Mouse (Mus musculus) midbrain, embryonic 13.5 days (tissue): Measurements from ENCODE around the gene Tns3. TPM values are rescaled to one million over a fixed set of nuclear protein-coding genes. Genes with fewer than 3 reads are reported as not detected.

ENCODE experiments used
- ATAC-seq: fragments of 200-750 bp; cut with Nextera tagmentation; 2 replicates; pipeline ENCODE4 v1.8.0; 2017; ENCODE audit warnings: mild to moderate bottlenecking, moderate TSS enrichment, moderate library complexity
- H3K27ac ChIP-seq: fragments of 300-500 bp; sonication (generic); 2 replicates; pipeline ENCODE4 v1.5.1; 2015; ENCODE audit warnings: inconsistent platforms, mild to moderate bottlenecking, moderate library complexity
- H3K27me3 ChIP-seq: fragments of 300-500 bp; sonication (generic); 2 replicates; pipeline ENCODE4 v1.6.1; 2015; ENCODE audit warnings: mild to moderate bottlenecking, inconsistent platforms
- H3K36me3 ChIP-seq: fragments of 300-500 bp; sonication (generic); 2 replicates; pipeline ENCODE4 v1.6.1; 2015; ENCODE audit warnings: mild to moderate bottlenecking, inconsistent platforms
- H3K4me1 ChIP-seq: fragments of 300-500 bp; sonication (generic); replicated peaks from 2 replicates; pipeline ENCODE4 v1.6.1; 2015; ENCODE audit warnings: inconsistent platforms
- H3K4me2 ChIP-seq: fragments of 300-500 bp; sonication (generic); replicated peaks from 2 replicates; pipeline ENCODE4 v1.6.1; 2015; ENCODE audit warnings: moderate library complexity, mild to moderate bottlenecking, inconsistent platforms
- H3K4me3 ChIP-seq: fragments of 300-500 bp; sonication (generic); replicated peaks from 2 replicates; pipeline ENCODE4 v1.5.1; 2015; ENCODE audit warnings: mild to moderate bottlenecking, inconsistent platforms
- H3K9ac ChIP-seq: fragments of 300-500 bp; sonication (generic); replicated peaks from 2 replicates; pipeline ENCODE4 v1.6.1; 2015; ENCODE audit warnings: mild to moderate bottlenecking, inconsistent platforms
- H3K9me3 ChIP-seq: fragments of 300-500 bp; sonication (generic); 2 replicates; pipeline ENCODE4 v1.6.1; 2016; ENCODE audit warnings: mild to moderate bottlenecking, inconsistent platforms
- WGBS: fragments of 180-500 bp; shearing (Covaris S2); methylation state at CpG from one replicate; pipeline ENCODE4 v1.1.7; 2015; 5-methylcytosine and 5-hydroxymethylcytosine counted together
- polyA plus RNA-seq: library from polyadenylated mRNA; unstranded; fragments of >200 nt; fragmentation: Nextera tagmentation; extraction: Ambion mirVana; gene quantifications from 2 replicates; pipeline ENCODE4 v1.2.1, GENCODE M21; 2015

The Tns3 gene
- polyA plus RNA-seq, 1 experiment from 2014 or later = 4.4 TPM

DNA sequence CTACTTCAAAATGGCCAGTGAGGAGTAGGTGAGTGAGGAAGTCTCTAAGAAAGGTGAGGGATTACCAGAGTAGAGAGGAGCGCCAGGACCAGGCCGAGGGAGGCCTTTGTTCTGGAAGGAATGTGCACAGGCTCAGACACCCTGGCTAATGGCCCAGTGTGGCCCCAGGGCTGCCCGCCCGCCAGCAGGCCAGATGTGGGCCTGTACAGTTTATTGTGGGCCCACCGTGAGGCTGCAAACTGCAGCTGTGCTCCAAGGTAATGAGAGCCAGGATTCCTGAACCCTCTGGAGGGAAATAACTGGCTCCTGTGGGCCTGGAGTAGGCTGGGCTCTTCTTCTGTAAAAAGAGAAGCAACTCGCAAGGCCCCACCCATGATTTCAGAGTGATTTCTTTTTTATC lies 5.3 kb downstream of the Tns3 start:
- no peak overlapping the region for H3K9ac ChIP-seq
- no peak overlapping the region for H3K4me2 ChIP-seq
- no peak for ATAC-seq
- H3K4me3 ChIP-seq = no peak overlapping the region
- H3K27ac ChIP-seq = no peak overlapping the region
- H3K27me3 ChIP-seq = peaks cover 26% of the 10 kb centered on the region
- whole genome bisulfite sequencing = 72% methylated on average over 6 of the region's 6 CpGs
- H3K9me3 ChIP-seq = no peaks in the 10 kb centered on the region
- no peaks in the 10 kb centered on the region for H3K36me3 ChIP-seq
- peaks cover 6% of the 10 kb centered on the region for H3K4me1 ChIP-seq

DNA sequence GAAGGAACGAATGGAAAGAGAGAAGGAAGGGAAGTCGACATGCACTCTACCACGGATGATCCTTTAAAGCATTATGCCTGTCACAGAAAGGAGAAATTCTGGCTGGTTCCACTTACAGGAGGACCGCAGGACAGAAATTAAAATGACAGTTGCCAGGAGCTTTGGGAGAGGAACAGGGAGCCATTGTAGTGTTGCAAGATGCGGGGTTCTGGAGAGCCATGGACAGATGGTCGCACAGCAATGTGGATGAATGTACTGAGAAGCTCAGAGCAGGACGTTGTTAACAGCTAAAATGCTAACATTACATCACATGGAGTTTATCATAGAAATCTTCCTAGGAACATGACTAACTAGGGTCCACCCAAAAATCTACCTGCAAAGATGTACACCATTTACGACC lies 6.8 kb downstream of the Tns3 start:
- Histone ChIP-seq H3K9ac (no peak overlapping the region), H3K4me3 (no peak overlapping the region), H3K36me3 (no peaks in the 10 kb centered on the region), H3K4me1 (peaks cover 12% of the 10 kb centered on the region), H3K27ac (no peak overlapping the region), H3K4me2 (no peak overlapping the region), H3K27me3 (peaks cover 11% of the 10 kb centered on the region; the same call in 1 of the 2 replicates), H3K9me3 (no peaks in the 10 kb centered on the region)
- 93% methylated on average over 8 of the region's 8 CpGs for WGBS
- ATAC-seq = no peak

DNA sequence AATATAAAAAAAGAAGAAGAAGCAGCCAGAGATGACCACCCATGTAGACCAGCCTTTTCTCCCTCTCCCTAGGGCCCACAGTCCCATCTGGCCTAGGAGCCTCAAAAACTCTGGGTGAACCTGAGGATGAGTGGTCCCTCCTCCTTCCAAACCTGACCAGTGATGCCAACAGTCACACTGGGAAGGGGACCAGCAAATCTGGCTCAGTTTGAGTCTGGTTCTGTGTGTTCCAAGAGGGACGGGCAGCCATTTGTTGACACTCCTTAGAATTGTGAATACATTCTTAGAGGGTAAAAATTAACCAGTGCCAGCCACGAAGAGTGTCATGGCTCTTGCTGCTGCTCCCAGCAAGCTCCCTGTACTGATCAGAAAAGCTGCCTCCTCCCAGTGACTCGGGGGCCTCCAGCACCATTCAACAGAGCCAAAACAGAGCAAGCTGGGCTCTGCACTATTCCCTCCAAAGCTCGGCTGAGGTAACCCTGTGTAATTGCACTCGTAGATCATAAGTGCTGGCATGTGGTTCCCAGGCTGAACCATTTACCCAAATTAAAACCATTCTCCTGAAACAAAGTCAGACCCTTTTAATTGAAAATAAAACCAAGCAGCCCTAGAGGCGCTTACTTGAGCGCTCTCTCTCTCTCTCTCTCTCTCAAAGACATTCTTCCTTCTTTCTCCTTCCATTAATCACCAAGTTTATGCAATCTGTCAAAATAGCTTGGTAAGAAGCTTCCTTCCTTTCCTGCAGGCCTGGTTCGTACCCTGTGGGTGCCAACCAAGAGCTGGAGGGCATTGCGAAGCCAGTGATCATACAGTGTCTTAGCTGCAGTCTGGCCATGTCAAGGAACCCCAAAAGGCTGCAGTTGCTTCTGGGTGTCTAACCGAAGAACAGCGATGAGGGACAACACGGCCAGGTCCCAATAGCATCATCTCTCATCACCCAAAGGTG lies 7.6 kb downstream of the Tns3 start:
- no peak for ATAC-seq
- 88% methylated on average over 12 of the region's 12 CpGs for WGBS
- Histone ChIP-seq H3K4me2 (no peak overlapping the region), H3K9ac (no peak overlapping the region), H3K4me3 (no peak overlapping the region), H3K4me1 (peaks cover 17% of the 10 kb centered on the region), H3K9me3 (no peaks in the 10 kb centered on the region), H3K27ac (no peak overlapping the region), H3K36me3 (no peaks in the 10 kb centered on the region), H3K27me3 (0 out of 2 replicates have a peak, but pooled peaks cover 4% of the 10 kb centered on the region)

DNA sequence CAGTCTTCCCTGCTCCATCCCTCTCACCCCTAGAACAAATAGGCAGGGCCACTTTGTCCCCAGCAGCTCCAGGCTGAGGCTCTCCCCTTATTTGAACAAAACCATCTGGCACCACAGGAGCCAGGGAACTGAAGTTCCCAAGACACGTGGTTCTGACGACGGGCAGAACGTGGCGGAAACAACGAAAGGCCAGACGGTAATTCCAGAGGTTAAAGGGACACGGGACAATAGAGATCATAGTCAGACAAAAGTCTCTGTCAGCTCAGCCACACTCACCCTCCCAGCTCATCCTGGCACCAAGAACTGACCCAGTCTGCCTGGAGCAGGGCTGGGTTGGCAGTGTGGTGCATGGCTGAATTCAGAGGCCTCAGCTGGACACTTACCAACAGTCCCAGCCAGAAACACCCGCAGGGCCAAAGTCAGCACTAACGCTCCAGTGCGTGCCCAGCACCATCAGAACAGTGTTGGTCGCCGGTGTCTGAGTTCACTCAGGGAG lies 10.5 kb downstream of the Tns3 start:
- no peak overlapping the region for H3K4me2 ChIP-seq
- no peak overlapping the region for H3K9ac ChIP-seq
- no peak overlapping the region for H3K27ac ChIP-seq
- H3K4me1 ChIP-seq = peaks cover 22% of the 10 kb centered on the region
- H3K36me3 ChIP-seq = no peaks in the 10 kb centered on the region
- ATAC-seq = no peak
- 63% methylated on average over 13 of the region's 13 CpGs for WGBS
- no peaks in the 10 kb centered on the region for H3K27me3 ChIP-seq
- no peaks in the 10 kb centered on the region for H3K9me3 ChIP-seq
- H3K4me3 ChIP-seq = no peak overlapping the region

DNA sequence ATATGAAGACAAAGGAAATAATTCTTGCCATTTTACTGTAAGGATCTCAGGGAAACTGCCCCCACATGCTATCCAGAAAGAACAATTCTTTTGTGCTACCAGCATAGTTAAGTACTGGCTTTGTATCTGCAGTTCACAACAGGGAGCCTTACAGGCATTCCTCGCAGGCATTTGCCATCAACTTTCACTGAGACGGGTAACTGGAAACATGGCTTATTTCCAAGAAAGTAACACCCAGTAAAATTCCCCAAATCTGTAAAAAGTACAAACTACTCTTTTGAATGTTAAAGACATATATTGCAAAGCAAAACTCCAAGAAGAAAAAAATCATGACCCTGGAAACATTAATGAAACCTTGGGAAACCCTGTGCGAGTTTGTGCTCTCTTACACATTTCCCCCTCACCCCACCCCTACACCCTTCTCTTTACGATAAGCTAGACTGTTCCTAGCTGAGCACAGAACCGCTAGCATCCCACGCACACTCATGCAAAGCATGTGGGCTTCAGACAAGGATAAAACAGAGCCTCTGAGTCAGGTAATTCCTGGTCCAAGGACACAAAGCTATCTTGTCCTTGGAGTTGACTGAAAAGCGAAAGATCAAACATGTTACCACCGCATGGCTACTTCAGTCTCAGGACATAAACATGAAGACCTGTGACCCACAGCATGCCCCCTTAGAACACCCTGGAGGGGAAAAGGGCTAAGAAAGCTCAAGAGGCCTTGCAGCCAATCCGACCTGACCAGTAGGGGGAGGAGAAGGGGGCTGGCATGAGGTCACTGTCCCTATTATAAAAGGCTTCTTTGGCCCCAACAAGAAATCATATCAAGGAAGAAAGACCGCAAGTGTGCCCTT lies 11.3 kb downstream of the Tns3 start:
- no peak overlapping the region for H3K9ac ChIP-seq
- no peaks in the 10 kb centered on the region for H3K36me3 ChIP-seq
- no peaks in the 10 kb centered on the region for H3K27me3 ChIP-seq
- H3K4me3 ChIP-seq = no peak overlapping the region
- no peak overlapping the region for H3K27ac ChIP-seq
- no peak for ATAC-seq
- H3K4me1 ChIP-seq = peaks cover 22% of the 10 kb centered on the region
- no peaks in the 10 kb centered on the region for H3K9me3 ChIP-seq
- H3K4me2 ChIP-seq = no peak overlapping the region
- 43% methylated on average over 10 of the region's 10 CpGs for WGBS

DNA sequence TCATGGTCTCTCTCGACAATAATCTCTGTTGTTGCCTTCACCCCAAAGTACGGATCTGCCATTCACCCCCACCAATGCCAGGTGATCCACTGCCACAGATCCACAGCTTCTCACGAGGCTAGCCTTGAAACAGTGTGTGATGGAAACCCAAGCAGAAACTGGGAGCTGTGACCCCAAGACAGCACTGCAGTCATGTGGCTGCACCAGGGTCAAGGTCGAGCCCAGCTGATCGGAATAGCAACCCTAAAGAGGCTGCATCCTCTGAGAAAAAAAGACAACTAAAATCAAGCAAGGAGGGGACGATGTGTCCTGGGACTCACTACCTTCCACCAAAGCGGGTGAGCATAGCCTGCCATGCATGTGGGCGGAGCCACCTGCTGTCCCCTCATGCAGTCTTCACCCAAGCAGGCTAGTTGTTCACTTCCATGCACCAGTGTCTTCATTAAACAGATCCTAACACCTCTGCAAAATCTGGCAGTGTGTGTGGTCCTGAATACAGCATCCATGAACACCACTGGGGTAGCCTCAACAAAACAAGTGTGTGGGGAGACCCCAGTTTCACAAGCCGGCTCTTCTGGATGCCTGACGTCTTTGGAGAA lies 12.1 kb downstream of the Tns3 start:
- WGBS = 76% methylated on average over 10 of the region's 10 CpGs
- Histone ChIP-seq H3K4me2 (no peak overlapping the region), H3K27ac (no peak overlapping the region), H3K4me1 (peaks cover 22% of the 10 kb centered on the region), H3K9me3 (no peaks in the 10 kb centered on the region), H3K4me3 (no peak overlapping the region), H3K36me3 (no peaks in the 10 kb centered on the region), H3K27me3 (no peaks in the 10 kb centered on the region), H3K9ac (no peak overlapping the region)
- no peak for ATAC-seq

DNA sequence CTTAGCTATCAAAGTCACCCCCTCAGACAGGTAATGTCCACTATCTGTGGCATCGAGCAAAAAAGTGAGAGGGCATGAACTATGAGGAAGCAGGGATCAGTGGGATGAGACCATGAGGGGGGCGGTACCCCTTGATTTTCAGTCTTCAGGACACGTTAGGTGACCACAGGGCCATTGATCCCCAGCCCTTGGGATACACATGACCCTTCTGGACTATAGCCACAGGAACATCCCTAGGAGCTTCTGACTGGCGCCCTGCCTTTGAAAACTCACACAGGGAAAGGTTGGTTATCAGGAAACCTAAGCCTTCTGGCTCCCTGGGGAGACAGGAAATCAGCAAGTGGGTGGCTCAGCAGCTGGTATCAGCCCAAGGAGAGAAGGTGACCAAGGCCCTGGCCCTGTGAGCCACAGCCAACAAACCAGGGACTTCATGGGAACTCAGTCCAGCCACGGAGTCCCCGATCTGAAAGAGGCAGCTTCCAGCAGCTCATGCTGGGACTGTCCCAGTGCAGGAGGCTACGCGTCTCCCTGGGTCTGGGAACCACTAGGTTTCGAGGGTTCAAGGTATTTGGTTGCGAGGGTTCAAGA lies 12.8 kb downstream of the Tns3 start:
- H3K4me1 ChIP-seq = peaks cover 22% of the 10 kb centered on the region
- WGBS = 89% methylated on average over 10 of the region's 10 CpGs
- H3K9ac ChIP-seq = no peak overlapping the region
- no peak overlapping the region for H3K27ac ChIP-seq
- H3K4me3 ChIP-seq = no peak overlapping the region
- H3K36me3 ChIP-seq = no peaks in the 10 kb centered on the region
- ATAC-seq = no peak
- no peaks in the 10 kb centered on the region for H3K9me3 ChIP-seq
- H3K27me3 ChIP-seq = no peaks in the 10 kb centered on the region
- H3K4me2 ChIP-seq = no peak overlapping the region

DNA sequence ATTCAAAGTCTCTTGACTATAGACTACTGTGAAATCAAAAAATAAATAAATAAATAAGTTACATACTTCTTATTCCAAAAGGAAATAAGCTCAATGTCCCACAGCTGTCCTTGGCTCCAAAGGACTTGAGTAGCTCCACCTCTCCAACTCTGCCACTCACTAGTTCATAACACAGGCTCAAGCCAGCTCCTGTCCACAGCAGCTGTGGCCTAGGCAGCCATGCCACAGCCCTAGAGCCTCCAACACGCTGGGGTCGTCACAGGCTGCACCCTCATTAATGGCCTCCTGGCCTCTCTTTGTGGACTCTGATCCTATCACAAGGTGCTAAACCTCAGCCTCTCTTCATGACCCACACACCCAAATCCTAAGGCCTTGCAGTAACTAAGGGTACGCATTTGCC lies 18.7 kb downstream of the Tns3 start:
- H3K9me3 ChIP-seq = no peaks in the 10 kb centered on the region
- H3K27me3 ChIP-seq = no peaks in the 10 kb centered on the region
- ATAC-seq = no peak
- H3K4me1 ChIP-seq = 0 out of 2 replicates have a peak, but pooled peaks cover 5% of the 10 kb centered on the region
- no peak overlapping the region for H3K9ac ChIP-seq
- 91% methylated on average over 3 of the region's 3 CpGs for WGBS
- H3K4me2 ChIP-seq = no peak overlapping the region
- no peak overlapping the region for H3K4me3 ChIP-seq
- H3K36me3 ChIP-seq = no peaks in the 10 kb centered on the region
- H3K27ac ChIP-seq = no peak overlapping the region

DNA sequence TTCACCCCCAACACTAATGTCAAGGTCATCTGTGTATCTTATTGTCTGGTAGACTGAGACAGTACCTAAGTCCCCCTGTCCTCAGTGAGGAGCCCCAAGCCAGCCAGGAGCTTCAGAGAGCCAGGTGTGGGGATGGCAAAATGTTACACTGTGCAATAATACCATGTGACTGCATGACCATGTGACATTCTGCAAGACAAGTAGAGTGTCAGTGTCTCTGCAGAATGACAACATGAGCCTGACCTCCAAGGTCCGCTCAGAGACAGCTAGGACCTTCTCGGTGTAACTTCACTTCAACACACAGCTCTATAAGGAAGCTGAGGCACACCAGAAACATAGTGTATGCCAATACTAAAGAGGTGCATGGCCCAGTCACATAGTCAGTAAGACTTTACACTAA lies 20.1 kb downstream of the Tns3 start:
- H3K9me3 ChIP-seq = no peaks in the 10 kb centered on the region
- H3K36me3 ChIP-seq = no peaks in the 10 kb centered on the region
- H3K9ac ChIP-seq = no peak overlapping the region
- 97% methylated on average over 2 of the region's 2 CpGs for WGBS
- H3K4me1 ChIP-seq = 0 out of 2 replicates have a peak, but pooled peaks cover 3% of the 10 kb centered on the region
- no peak overlapping the region for H3K4me2 ChIP-seq
- no peak for ATAC-seq
- no peak overlapping the region for H3K27ac ChIP-seq
- H3K27me3 ChIP-seq = no peaks in the 10 kb centered on the region
- H3K4me3 ChIP-seq = no peak overlapping the region

DNA sequence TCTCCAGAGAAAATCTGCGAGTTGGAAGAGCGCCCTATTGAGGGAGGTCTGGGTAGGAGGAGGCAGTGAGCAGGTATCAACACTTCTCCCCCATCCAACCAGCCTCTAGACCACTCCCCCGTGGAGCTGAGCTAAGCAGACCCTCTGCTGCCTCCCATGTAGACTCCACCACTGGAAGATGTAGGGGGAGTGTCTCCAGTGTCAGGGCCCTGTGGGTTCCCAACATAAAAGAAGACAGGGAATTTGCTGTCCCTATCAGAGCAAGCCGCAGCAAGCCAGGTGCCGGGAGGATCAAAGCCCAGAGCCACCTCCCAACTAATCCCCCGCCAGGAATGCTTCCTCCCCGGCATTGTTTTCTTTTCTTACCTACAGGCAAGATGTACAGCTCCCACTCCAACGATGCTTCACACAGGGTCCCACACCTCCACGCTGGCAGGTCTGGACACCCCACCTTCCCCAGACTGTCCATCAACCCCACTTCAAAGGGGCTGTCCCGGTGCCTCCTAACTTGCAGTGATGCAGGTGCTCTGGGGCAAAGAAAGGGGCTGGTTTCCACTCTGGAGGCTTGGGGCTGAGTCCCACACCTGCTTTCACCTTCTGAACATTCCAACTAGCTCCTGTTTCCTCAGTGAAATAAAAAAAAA lies 22.6 kb downstream of the Tns3 start:
- Histone ChIP-seq H3K4me1 (no peaks in the 10 kb centered on the region), H3K27ac (no peak overlapping the region), H3K27me3 (no peaks in the 10 kb centered on the region), H3K4me2 (no peak overlapping the region), H3K4me3 (no peak overlapping the region), H3K9ac (no peak overlapping the region), H3K36me3 (no peaks in the 10 kb centered on the region), H3K9me3 (no peaks in the 10 kb centered on the region)
- WGBS = 40% methylated on average over 10 of the region's 10 CpGs
- ATAC-seq = no peak

DNA sequence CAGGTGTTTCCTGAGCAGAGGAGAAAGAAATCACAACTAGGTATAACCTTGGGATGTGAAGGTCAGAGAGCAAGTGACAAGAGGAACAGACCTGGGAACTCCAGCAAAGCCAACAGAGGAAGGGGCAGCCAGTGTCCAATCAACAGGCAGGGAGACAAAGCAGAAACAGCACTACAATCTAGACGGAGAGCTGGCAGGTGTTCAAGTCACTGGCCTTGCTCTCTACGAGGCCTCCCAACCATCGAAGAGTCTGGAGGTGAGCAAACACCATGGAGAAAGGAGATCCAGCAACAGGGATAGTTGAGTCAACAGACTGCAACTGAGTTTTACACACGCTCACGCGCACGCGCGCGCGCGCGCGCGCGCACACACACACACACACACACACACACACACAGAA lies 24.6 kb downstream of the Tns3 start:
- ATAC-seq = no peak
- Histone ChIP-seq H3K9me3 (no peaks in the 10 kb centered on the region), H3K27me3 (no peaks in the 10 kb centered on the region), H3K27ac (no peak overlapping the region), H3K4me2 (no peak overlapping the region), H3K4me1 (no peaks in the 10 kb centered on the region), H3K4me3 (no peak overlapping the region), H3K9ac (no peak overlapping the region), H3K36me3 (no peaks in the 10 kb centered on the region)
- 95% methylated on average over 16 of the region's 16 CpGs for WGBS
